Mouse (Mus musculus) neural tube, embryonic 11.5 days (tissue): ENCODE results near the gene Ermp1. TPM values are rescaled to one million over a fixed set of nuclear protein-coding genes. Genes with fewer than 3 reads are reported as not detected.
"Not testable (repeated sequence)": the region's sequence is repeated elsewhere in the genome, so short reads cannot be mapped to it uniquely, and the experiment has no call there.

Experiments
- ATAC-seq: fragments of 200-750 bp; cut with Nextera tagmentation; 2 replicates; pipeline ENCODE4 v1.8.0; 2017; ENCODE audit warnings: moderate number of reproducible peaks, mild to moderate bottlenecking, moderate TSS enrichment, moderate library complexity; ENCODE audit not compliant: insufficient read depth, low FRiP score, low TSS enrichment
- DNase-seq: peaks from one replicate; pipeline ENCODE4 v3.0.0-alpha.2; 2015; ENCODE audit warnings: low spot score
- H3K27ac ChIP-seq: fragments of 300-500 bp; sonication (generic); 2 replicates; pipeline ENCODE4 v1.5.1; 2014; ENCODE audit warnings: low read depth, mild to moderate bottlenecking, low read length
- H3K27me3 ChIP-seq: fragments of 300-500 bp; sonication (generic); 2 replicates; pipeline ENCODE4 v1.6.1; 2014; ENCODE audit warnings: mild to moderate bottlenecking, low read length, mixed read lengths; ENCODE audit not compliant: control insufficient read depth, insufficient read depth
- H3K36me3 ChIP-seq: fragments of 300-500 bp; sonication (generic); 2 replicates; pipeline ENCODE4 v1.6.1; 2014; ENCODE audit warnings: mild to moderate bottlenecking, low read length, moderate library complexity, mixed read lengths; ENCODE audit not compliant: control insufficient read depth, insufficient read depth
- H3K4me1 ChIP-seq: fragments of 300-500 bp; sonication (generic); 2 replicates; pipeline ENCODE4 v1.6.1; 2014; ENCODE audit warnings: low read length, mixed read lengths; ENCODE audit not compliant: control insufficient read depth, insufficient read depth
- H3K4me2 ChIP-seq: fragments of 300-500 bp; sonication (generic); 2 replicates; pipeline ENCODE4 v1.6.1; 2014; ENCODE audit warnings: low read depth, mild to moderate bottlenecking, moderate library complexity
- H3K4me3 ChIP-seq: fragments of 300-500 bp; sonication (generic); 2 replicates; pipeline ENCODE4 v1.5.1; 2014; ENCODE audit warnings: low read depth, low read length
- H3K9ac ChIP-seq: fragments of 300-500 bp; sonication (generic); 2 replicates; pipeline ENCODE4 v1.6.1; 2014; ENCODE audit warnings: mild to moderate bottlenecking, low read length
- H3K9me3 ChIP-seq: fragments of 300-500 bp; sonication (generic); 2 replicates; pipeline ENCODE4 v1.6.1; 2016; ENCODE audit warnings: low read length; ENCODE audit not compliant: control insufficient read depth
- WGBS: fragments of 180-500 bp; shearing (Covaris S2); extraction: QIAGEN DNeasy Blood & Tissue Kit; methylation state at CpG from one replicate; pipeline ENCODE4 v1.1.7; 2014; 5-methylcytosine and 5-hydroxymethylcytosine counted together
- polyA plus RNA-seq: library from polyadenylated mRNA; unstranded; fragments of >200 nt; fragmentation: Nextera tagmentation; extraction: Ambion mirVana; gene quantifications from 2 replicates; pipeline ENCODE4 v1.2.1, GENCODE M21; 2014

Ermp1 gene
- polyA plus RNA-seq, 1 experiment from 2014 or later, result 13.7 TPM

- Histone ChIP-seq H3K9ac (no peak overlapping the region), H3K27me3 (no peaks in the 10 kb centered on the region), H3K27ac (no peak overlapping the region), H3K4me2 (no peak overlapping the region), H3K4me1 (no peaks in the 10 kb centered on the region), H3K4me3 (no peak overlapping the region), H3K36me3 (peaks cover 11% of the 10 kb centered on the region), H3K9me3 (no peaks in the 10 kb centered on the region)
- ATAC-seq, result no peak
- DNase-seq, result no peak
- 90% methylated on average over 14 of the region's 14 CpGs for WGBS
These were observed 44.5 kb downstream of the Ermp1 start for GRCm38 (mm10) chr19:29603548-29604353.

GRCm38 (mm10) chr19:29598981-29599380 is 49.2 kb downstream of the Ermp1 start:
- Histone ChIP-seq H3K27me3 (no peaks in the 10 kb centered on the region), H3K4me1 (no peaks in the 10 kb centered on the region), H3K36me3 (peaks cover 17% of the 10 kb centered on the region), H3K9me3 (no peaks in the 10 kb centered on the region), H3K4me2 (no peak overlapping the region), H3K4me3 (no peak overlapping the region), H3K27ac (no peak overlapping the region), H3K9ac (no peak overlapping the region)
- ATAC-seq, result no peak
- 84% methylated on average over 5 of the region's 5 CpGs for WGBS
- DNase-seq, result no peak

- DNase-seq, result no peak
- Histone ChIP-seq H3K9ac (no peak overlapping the region), H3K36me3 (peaks cover 11% of the 10 kb centered on the region), H3K9me3 (no peaks in the 10 kb centered on the region), H3K4me1 (no peaks in the 10 kb centered on the region), H3K4me2 (no peak overlapping the region), H3K27me3 (no peaks in the 10 kb centered on the region), H3K27ac (no peak overlapping the region), H3K4me3 (no peak overlapping the region)
- ATAC-seq, result no peak
- WGBS, result 92% methylated on average over 2 of the region's 2 CpGs
These were observed 51.2 kb downstream of the Ermp1 start for GRCm38 (mm10) chr19:29596985-29597384.

- DNase-seq (no peak), ATAC-seq (no peak)
- Histone ChIP-seq H3K27me3 (no peaks in the 10 kb centered on the region), H3K4me1 (no peaks in the 10 kb centered on the region), H3K4me2 (no peak overlapping the region), H3K27ac (no peak overlapping the region), H3K9ac (no peak overlapping the region), H3K36me3 (peaks cover 11% of the 10 kb centered on the region), H3K4me3 (no peak overlapping the region), H3K9me3 (no peaks in the 10 kb centered on the region)
- 91% methylated on average over 3 of the region's 3 CpGs for WGBS
These were observed 51.9 kb downstream of the Ermp1 start for GRCm38 (mm10) chr19:29596276-29596675.

DNA sequence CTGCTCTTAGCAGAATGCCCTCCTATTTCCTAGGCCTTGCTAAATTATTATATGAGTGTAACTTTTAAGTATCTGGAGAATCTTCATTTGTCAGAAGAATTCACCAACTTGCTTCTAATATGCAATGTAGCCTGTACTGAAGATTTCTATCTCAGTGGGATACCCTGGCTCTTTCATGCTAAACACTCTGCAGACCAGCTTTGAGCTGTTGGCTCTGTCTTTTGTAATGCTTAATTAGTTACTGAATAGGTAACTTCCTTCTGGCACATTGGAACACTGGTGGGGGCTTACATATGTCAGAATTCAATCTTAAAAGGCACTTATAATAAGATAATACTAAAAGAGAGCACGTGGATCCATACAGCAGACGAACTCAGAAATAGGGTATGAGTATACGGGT is 54.4 kb downstream of the Ermp1 start:
- H3K4me2 ChIP-seq, H3K9me3 ChIP-seq, H3K4me1 ChIP-seq, H3K9ac ChIP-seq, ATAC-seq, H3K27ac ChIP-seq, H3K27me3 ChIP-seq, H3K4me3 ChIP-seq, H3K36me3 ChIP-seq, DNase-seq: not testable (repeated sequence)
- 84% methylated on average over 3 of the region's 3 CpGs for WGBS

DNA sequence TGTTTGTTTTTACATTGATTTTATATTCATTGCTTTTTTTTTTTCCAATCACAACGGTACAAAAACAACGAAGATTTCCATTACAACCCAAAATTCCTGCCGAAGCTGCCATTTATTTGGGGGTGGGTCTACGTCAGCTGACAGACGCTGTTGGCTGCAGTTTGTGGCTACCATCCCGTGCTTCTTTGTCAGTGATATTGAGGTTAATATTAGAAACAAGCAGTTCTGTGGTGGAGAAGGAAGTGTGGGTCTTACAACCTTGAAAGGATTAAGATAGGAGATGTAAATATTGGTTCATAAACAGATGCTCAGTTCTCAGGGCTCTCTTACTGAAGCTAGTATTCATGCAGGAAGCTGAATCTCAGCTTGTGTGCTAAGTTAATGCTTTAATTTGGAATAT is 64.5 kb downstream of the Ermp1 start:
- H3K9ac ChIP-seq, result no peak overlapping the region
- H3K27me3 ChIP-seq, result no peaks in the 10 kb centered on the region
- H3K4me1 ChIP-seq, result no peaks in the 10 kb centered on the region
- 92% methylated on average over 6 of the region's 6 CpGs for WGBS
- no peak for DNase-seq
- H3K27ac ChIP-seq, result no peak overlapping the region
- no peak overlapping the region for H3K4me3 ChIP-seq
- no peaks in the 10 kb centered on the region for H3K9me3 ChIP-seq
- peaks cover 7% of the 10 kb centered on the region for H3K36me3 ChIP-seq
- no peak for ATAC-seq
- H3K4me2 ChIP-seq, result no peak overlapping the region

DNA sequence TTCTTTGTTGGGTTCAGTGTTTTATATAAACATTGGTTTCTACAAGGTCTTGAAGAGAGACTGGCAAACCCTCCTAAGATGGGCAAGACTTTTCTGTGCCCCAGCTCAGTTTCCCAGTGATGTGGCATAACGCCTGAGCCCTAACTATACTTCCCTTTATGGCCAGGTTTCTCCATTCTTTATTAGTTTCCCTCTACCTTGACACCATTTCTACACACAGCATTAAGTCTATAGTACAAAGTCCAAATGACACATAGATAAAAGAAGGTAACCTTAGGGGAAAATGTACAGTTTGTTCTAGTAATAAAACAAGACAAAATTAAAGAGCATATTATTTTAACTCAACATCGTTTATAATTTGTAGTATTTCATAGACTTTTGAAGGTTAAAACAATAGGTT is 65.8 kb downstream of the Ermp1 start:
- no peaks in the 10 kb centered on the region for H3K27me3 ChIP-seq
- no peak overlapping the region for H3K4me3 ChIP-seq
- 0 out of 2 replicates have a peak, but pooled peaks cover 3% of the 10 kb centered on the region for H3K36me3 ChIP-seq
- no peak overlapping the region for H3K4me2 ChIP-seq
- no peaks in the 10 kb centered on the region for H3K4me1 ChIP-seq
- ATAC-seq, result no peak
- H3K9ac ChIP-seq, result no peak overlapping the region
- WGBS, result 90% methylated on average over 2 of the region's 2 CpGs
- no peak for DNase-seq
- H3K9me3 ChIP-seq, result no peaks in the 10 kb centered on the region
- no peak overlapping the region for H3K27ac ChIP-seq

GRCm38 (mm10) chr19:29566512-29566911 is 81.7 kb downstream of the Ermp1 start:
- Histone ChIP-seq H3K9me3 (no peaks in the 10 kb centered on the region), H3K36me3 (peaks cover 5% of the 10 kb centered on the region; the same call in 1 of the 2 replicates), H3K27me3 (no peaks in the 10 kb centered on the region), H3K9ac (no peak overlapping the region), H3K4me3 (no peak overlapping the region), H3K27ac (no peak overlapping the region), H3K4me1 (no peaks in the 10 kb centered on the region), H3K4me2 (no peak overlapping the region)
- ATAC-seq (no peak), DNase-seq (no peak)
- 88% methylated on average over 1 of the region's 1 CpGs for WGBS

GRCm38 (mm10) chr19:29563258-29563779 is 84.9 kb downstream of the Ermp1 start:
- H3K4me1 ChIP-seq, result no peaks in the 10 kb centered on the region
- H3K4me3 ChIP-seq, result no peak overlapping the region
- no peaks in the 10 kb centered on the region for H3K9me3 ChIP-seq
- no peak for ATAC-seq
- H3K36me3 ChIP-seq, result no peaks in the 10 kb centered on the region
- no peak overlapping the region for H3K27ac ChIP-seq
- peak; percentile 40 for DNase-seq
- no peak overlapping the region for H3K9ac ChIP-seq
- no peak overlapping the region for H3K4me2 ChIP-seq
- H3K27me3 ChIP-seq, result no peaks in the 10 kb centered on the region
- 72% methylated on average over 7 of the region's 7 CpGs for WGBS
